Mouse (Mus musculus): ENCODE measurements around the gene Ifngr1.
A peak's percentile ranks its signal among the peaks of the same experiment; 100 is the strongest.

The Ifngr1 gene

GRCm38 (mm10) chr10:19591641-19592441, at the start of gene Ifngr1:
Gene Ifngr1, plus strand, starts transcription at chr10:19591949.
- DNase-seq, result peak; percentile 99

DNA sequence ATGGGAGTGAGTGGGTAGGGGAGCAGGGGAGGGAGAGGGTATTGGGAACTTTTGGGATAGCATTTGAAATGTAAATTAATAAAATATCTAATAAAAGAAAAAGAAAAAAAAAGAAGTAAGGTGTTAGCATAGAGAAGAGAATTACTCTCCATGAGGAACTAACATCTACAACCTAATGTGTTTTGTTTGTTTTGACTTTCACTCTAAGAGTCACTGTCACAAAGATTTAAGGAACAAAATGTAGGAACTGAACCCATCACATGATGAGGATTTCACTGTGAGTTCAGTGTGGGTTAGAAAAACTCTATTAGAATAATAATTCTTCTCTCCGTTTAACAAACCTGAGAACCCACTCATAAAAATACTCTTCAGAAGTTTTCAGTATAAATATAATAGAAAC, 44.9 kb upstream of the Ifngr1 start:
- no peak for DNase-seq

GRCm38 (mm10) chr10:19548016-19548415, 43.7 kb upstream of the Ifngr1 start:
- no peak for DNase-seq

DNA sequence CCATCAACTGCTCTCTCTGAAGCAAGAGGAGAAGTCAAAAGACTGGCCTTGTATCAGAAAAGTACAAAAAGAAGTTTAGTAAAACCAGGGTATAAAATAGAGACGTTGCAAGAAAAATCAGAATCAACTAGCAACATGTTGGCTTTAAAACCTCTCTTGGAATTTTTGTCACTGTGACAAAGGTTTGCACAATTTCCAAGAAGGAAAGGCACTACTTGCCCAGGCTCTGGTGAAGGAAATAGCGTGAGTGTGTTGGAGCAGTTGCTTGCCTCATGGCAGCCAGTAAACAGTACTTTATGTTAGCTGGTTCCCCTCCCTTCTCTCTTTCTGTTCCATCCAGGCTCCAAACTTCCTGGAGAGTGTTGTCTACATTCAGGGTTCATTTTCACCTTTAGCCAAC, 43.3 kb upstream of the Ifngr1 start:
- no peak for DNase-seq

- no peak for DNase-seq
Observed at GRCm38 (mm10) chr10:19551585-19551984, 40.2 kb upstream of the Ifngr1 start.

GRCm38 (mm10) chr10:19553857-19554256, 37.9 kb upstream of the Ifngr1 start:
- DNase-seq, result no peak

DNA sequence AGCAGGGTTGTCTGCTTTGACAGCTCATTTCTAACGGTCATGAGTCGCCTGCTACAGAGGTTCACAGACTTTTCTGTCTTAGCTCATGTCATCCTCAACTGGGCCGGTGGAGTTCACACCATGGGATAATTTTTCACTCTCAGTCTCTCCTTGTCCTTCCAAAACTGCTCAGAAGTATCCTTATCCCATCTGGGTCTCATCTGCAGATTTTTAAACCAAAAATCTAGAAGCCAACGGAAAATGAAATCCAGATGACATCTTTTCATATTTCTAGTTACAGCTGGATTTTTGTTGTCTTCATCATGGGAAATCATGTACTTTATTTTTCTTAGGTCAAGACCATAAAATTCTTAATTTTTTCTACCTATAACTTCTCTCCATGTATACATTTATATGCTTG, 34.1 kb upstream of the Ifngr1 start:
- no peak for DNase-seq

- no peak for DNase-seq
Observed at GRCm38 (mm10) chr10:19559565-19560165, 32.1 kb upstream of the Ifngr1 start.

DNA sequence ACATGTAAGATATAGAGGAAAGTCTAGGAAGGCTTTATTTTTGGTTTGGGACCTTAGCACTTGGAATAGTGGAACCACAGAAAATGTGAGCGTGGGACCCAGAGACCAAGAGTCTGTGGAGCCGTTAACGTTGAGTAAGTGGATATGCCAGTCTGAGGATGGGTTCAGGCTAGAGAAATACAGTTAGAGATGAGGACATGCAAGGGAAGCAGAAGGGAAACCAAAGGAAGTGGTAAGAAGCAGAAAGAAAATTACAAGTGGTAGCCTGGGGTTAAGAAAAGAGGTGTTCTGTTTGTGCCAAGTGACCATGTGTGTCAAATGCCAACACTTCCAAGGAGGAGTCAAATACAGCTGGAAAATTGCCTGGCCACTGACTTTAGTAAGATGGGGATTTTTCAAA, 29.2 kb upstream of the Ifngr1 start:
- DNase-seq, result no peak

- DNase-seq, result no peak
Observed at GRCm38 (mm10) chr10:19563443-19563861, 28.3 kb upstream of the Ifngr1 start.

- DNase-seq, result no peak
Observed at GRCm38 (mm10) chr10:19567481-19567880, 24.3 kb upstream of the Ifngr1 start.

- no peak for DNase-seq
Observed at GRCm38 (mm10) chr10:19570288-19570687, 21.5 kb upstream of the Ifngr1 start.

DNA sequence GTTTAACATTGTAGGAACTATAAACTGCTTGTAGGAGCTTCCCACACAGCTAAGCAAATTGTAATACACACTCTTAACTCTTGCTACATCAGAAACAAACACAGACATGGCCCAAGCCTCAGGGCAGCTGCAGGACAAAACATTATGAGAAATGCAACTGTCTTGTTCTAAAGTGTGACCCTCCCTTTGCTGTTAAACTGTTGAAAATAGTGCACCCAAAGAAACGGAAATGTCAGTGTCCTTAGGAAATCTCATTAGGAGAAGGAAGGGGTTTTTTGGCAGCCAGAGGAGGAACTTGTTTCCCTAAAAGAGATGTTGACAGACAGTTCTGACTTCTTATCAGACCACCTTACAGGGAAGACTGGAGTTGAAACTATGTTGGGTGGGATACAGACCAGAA, 21.0 kb upstream of the Ifngr1 start:
- DNase-seq, result no peak

- no peak for DNase-seq
Observed at GRCm38 (mm10) chr10:19577571-19577970, 14.2 kb upstream of the Ifngr1 start.

DNA sequence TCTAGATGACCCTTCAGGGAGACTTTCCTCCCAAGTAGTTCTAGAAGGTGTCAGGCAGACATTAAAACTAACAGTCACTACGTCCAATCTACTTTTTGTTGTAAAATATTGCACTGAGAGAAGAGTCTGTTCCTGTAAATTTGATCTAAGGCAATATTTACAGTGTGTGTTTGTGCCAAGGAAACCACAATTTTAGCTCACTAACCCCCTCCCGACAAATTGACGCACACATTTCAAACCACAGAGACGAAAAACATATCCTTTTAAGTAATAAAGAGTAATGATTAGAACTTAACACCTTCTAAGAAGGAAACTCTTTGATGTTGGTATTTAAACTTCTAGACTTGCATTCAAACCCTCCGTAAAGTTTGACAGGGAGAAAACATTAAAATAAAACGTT, 13.7 kb upstream of the Ifngr1 start:
- DNase-seq, result no peak

DNA sequence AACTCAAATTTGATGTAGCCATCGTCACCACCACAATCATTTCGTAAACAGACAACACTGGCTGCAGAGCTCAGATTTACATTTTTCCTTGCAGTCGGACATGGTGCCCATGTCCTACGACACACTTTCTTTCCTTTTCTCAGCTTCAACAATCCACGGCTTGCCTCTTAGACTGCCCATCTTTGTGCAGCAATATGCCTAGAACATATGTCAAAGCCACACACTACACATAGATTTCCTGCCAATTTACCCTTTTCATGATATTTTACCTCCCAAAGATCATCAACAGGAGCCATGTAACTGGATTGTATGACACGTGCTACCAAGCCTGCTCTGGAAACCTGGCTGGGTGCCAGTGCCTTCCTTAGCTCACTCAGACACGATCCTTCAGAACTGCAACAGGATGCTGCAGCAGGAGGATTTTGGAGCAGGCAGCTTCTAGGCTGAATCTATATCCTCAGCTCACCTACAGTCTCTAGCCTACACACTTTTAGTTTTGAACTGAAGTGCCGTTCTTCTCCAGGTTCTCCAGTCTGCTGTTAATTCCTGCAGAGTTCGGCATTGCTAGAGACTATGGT, 13.3 kb upstream of the Ifngr1 start:
- DNase-seq, result no peak

DNA sequence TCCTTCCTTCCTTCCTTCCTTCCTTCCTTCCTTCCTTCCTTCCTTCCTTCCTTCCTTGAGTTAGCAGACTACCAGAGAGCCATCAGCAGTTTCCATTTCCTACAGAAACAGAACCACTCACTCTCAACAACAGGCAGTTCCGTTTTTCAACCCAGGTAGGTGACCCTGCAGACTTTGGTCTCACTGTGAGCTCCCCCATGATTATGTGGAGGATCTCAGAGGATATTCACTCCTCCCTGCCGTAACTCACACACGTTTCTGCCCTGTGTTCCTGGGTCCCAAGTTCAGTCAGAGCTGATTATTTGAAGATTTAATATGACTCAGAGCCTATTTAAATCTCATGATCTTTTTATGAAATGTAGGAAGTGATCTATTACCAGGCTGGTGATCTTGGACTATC, 11.1 kb upstream of the Ifngr1 start:
- DNase-seq, result no peak

- no peak for DNase-seq
Observed at GRCm38 (mm10) chr10:19581844-19582582, 9.7 kb upstream of the Ifngr1 start.

DNA sequence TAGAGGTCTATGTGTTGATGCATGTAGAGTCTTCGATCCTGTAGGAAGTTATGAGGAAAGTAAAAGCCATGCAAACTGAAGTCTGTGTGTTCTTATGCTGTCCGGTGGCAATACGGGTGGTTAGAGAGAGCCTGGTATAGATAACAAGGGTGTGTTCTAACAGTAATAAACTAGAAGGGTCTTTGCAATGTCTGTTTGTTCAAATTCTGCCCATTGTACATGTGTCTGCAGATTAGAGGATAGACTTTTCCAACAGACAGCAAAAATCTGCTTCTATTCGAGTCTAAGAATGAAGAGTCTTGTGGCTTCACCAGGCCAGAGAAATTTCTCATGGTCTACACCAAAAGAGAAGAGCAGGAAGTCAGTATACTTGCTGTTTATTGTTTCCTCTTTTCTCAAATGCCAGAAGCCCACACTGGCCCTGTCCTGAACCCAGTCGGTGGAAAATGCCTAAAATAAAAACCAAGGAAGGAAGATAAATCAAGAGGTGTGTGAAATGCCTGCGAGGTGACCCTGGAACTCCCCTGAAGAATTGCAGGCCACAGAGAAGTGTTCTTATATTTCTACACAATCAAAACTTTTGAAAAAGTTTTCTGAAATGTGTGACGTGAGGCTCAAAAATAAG, 8.8 kb upstream of the Ifngr1 start:
- DNase-seq, result no peak

DNA sequence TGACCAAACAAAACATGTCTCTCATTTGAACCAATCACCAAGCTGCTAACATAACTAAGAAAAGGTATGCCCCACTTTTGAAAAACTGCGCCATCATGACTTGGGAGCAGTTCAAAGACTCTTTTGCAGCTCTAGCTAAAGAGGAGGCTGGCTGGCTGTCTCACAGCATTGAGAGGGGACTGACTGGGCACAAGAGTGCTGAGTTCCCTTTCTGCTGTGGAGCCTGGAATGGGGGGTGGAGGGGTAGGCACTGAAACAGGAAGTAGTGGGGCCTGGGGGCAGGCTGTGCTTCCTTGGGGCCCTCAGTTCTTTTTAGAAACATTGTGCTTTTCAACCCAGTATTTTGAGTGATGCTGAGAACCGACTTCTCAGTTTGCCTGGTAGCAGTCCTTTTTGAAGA, 7.7 kb upstream of the Ifngr1 start:
- DNase-seq, result no peak

GRCm38 (mm10) chr10:19584846-19585245, 6.9 kb upstream of the Ifngr1 start:
- no peak for DNase-seq

DNA sequence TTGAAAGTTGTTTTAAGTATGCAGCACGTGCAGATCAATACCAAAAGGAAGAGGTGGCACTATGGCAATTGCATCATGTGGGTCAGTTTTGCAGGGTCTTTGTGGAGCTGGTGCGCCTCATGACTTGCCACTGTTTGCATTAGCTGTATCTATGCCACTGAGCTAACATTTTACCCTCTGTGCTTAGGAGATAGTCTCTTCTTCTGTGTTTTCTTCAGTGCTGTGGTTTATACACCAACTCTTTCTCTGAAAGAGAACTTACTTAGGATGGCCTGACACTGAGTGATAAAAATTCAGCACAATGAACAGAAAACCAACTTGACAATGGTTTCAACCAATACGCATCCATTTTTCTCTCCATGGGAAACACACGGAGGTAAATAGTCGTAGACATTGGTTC, 5.9 kb upstream of the Ifngr1 start:
- DNase-seq, result no peak

GRCm38 (mm10) chr10:19587281-19587680, 4.5 kb upstream of the Ifngr1 start:
- DNase-seq, result no peak

All from kidney, adult 11 months (tissue).